Mouse (Mus musculus) embryonic fibroblast, embryonic 13.5 days (primary cell): ENCODE data around the gene Fkbp15.

Source experiments
- CTCF ChIP-seq: IDR thresholded peaks from 2 replicates; pipeline ENCODE4 v1.5.1; 2011; ENCODE audit warnings: mild to moderate bottlenecking, control low read depth, low read length, moderate library complexity, borderline replicate concordance; ENCODE audit not compliant: insufficient read depth
- POLR2A ChIP-seq: IDR thresholded peaks from 2 replicates; pipeline ENCODE4 v1.6.1; 2011; ENCODE audit warnings: low read depth, mild to moderate bottlenecking, control low read depth, low read length, moderate library complexity

GRCm38 (mm10) chr4:62374342-62374741 is 14.0 kb upstream of the Fkbp15 start:
- no peak for TF ChIP-seq CTCF
- TF ChIP-seq POLR2A: no peak
